Mouse (Mus musculus) limb, embryonic 11.5 days (tissue): ENCODE measurements around the gene Dvl1. TPM values are rescaled to one million over a fixed set of nuclear protein-coding genes. Genes with fewer than 3 reads are reported as not detected.

Experiments
- ATAC-seq: fragments of 200-750 bp; cut with Nextera tagmentation; 2 replicates; pipeline ENCODE4 v1.8.0; 2017; ENCODE audit warnings: low read depth; ENCODE audit not compliant: insufficient number of reproducible peaks, low FRiP score, low TSS enrichment
- DNase-seq: peaks from one replicate; pipeline ENCODE4 v3.0.0-alpha.2; 2015; ENCODE audit warnings: low spot score
- H3K27ac ChIP-seq: fragments of 300-500 bp; sonication (generic); replicated peaks from 2 replicates; pipeline ENCODE4 v1.5.1; 2014; ENCODE audit warnings: low read depth, mild to moderate bottlenecking, low read length
- H3K27me3 ChIP-seq: fragments of 300-500 bp; sonication (generic); 2 replicates; pipeline ENCODE4 v1.6.1; 2014; ENCODE audit warnings: mild to moderate bottlenecking, low read length, mixed read lengths; ENCODE audit not compliant: control insufficient read depth, insufficient read depth
- H3K36me3 ChIP-seq: fragments of 300-500 bp; sonication (generic); 2 replicates; pipeline ENCODE4 v1.6.1; 2014; ENCODE audit warnings: mild to moderate bottlenecking, low read length, moderate library complexity, mixed read lengths; ENCODE audit not compliant: control insufficient read depth, insufficient read depth
- H3K4me1 ChIP-seq: fragments of 300-500 bp; sonication (generic); 2 replicates; pipeline ENCODE4 v1.6.1; 2014; ENCODE audit warnings: low read length, mixed read lengths; ENCODE audit not compliant: control insufficient read depth, insufficient read depth
- H3K4me2 ChIP-seq: fragments of 300-500 bp; sonication (generic); 2 replicates; pipeline ENCODE4 v1.6.1; 2014; ENCODE audit warnings: low read depth, mild to moderate bottlenecking, moderate library complexity; ENCODE audit not compliant: severe bottlenecking
- H3K4me3 ChIP-seq: fragments of 300-500 bp; sonication (generic); 2 replicates; pipeline ENCODE4 v1.5.1; 2014; ENCODE audit warnings: low read depth, low read length
- H3K9ac ChIP-seq: fragments of 300-500 bp; sonication (generic); 2 replicates; pipeline ENCODE4 v1.6.1; 2014; ENCODE audit warnings: mild to moderate bottlenecking, low read length
- H3K9me3 ChIP-seq: fragments of 300-500 bp; sonication (generic); 2 replicates; pipeline ENCODE4 v1.6.1; 2016; ENCODE audit warnings: low read length; ENCODE audit not compliant: control insufficient read depth
- WGBS: fragments of 180-500 bp; shearing (Covaris S2); extraction: QIAGEN DNeasy Blood & Tissue Kit; methylation state at CpG from one replicate; pipeline ENCODE4 v1.1.7; 2014; 5-methylcytosine and 5-hydroxymethylcytosine counted together
- polyA plus RNA-seq: library from polyadenylated mRNA; unstranded; fragments of >200 nt; fragmentation: Nextera tagmentation; extraction: Ambion mirVana; gene quantifications from 2 replicates; pipeline ENCODE4 v1.2.1, GENCODE M21; 2014

Gene Dvl1
- polyA plus RNA-seq, 1 experiment from 2014 or later: 9.1 TPM

- Histone ChIP-seq H3K9ac (no peak overlapping the region), H3K27me3 (no peaks in the 10 kb centered on the region), H3K36me3 (peaks cover 2% of the 10 kb centered on the region; the same call in 1 of the 2 replicates), H3K4me1 (no peaks in the 10 kb centered on the region), H3K4me3 (no peak overlapping the region), H3K9me3 (no peaks in the 10 kb centered on the region), H3K27ac (no peak overlapping the region), H3K4me2 (no peak overlapping the region)
- no peak for ATAC-seq
- 92% methylated on average over 4 of the region's 4 CpGs for WGBS
- DNase-seq: no peak
Observed at GRCm38 (mm10) chr4:155908751-155909150, 61.5 kb downstream of the Dvl1 start.

Other genes with a start within 250 kb of the Dvl1 start
- gene Slc35e2, start 246.0 kb upstream of the Dvl1 start, polyA plus RNA-seq: 16.1 and 16.4 TPM in 2 replicates
- 69.4 and 79.9 TPM in 2 replicates for gene Cdk11b, start 222.5 kb upstream of the Dvl1 start, polyA plus RNA-seq
- not detected in 2 replicates for gene Gm10563, start 202.0 kb upstream of the Dvl1 start, polyA plus RNA-seq
- 11.3 and 12.2 TPM in 2 replicates for gene Mmp23, start 194.0 kb upstream of the Dvl1 start, polyA plus RNA-seq
- gene Mib2, start 178.2 kb upstream of the Dvl1 start, polyA plus RNA-seq: 16.0 and 16.6 TPM in 2 replicates
- 2.0 and 2.1 TPM in 2 replicates for gene Fndc10, start 153.1 kb upstream of the Dvl1 start, polyA plus RNA-seq
- 145 and 147 TPM in 2 replicates for gene Ssu72, start 142.6 kb upstream of the Dvl1 start, polyA plus RNA-seq
- 0.55 and 0.79 TPM in 2 replicates for gene Tmem240, start 112.6 kb upstream of the Dvl1 start, polyA plus RNA-seq
- 103 and 104 TPM in 2 replicates for gene Atad3a, start 86.3 kb upstream of the Dvl1 start, polyA plus RNA-seq
- gene Vwa1, start 72.7 kb upstream of the Dvl1 start, polyA plus RNA-seq: 5.3 and 6.0 TPM in 2 replicates
- gene Tmem88b, start 61.5 kb upstream of the Dvl1 start, polyA plus RNA-seq: 0.19 and 0.34 TPM in 2 replicates
- not detected in 2 replicates for gene Ankrd65, start 57.0 kb upstream of the Dvl1 start, polyA plus RNA-seq
- gene Mrpl20, start 44.5 kb upstream of the Dvl1 start, polyA plus RNA-seq: 238 and 245 TPM in 2 replicates
- gene Ccnl2, start 34.9 kb upstream of the Dvl1 start, polyA plus RNA-seq: 181 and 203 TPM in 2 replicates
- gene Aurkaip1, start 16.1 kb upstream of the Dvl1 start, polyA plus RNA-seq: 132 and 138 TPM in 2 replicates
- 41.8 and 49.3 TPM in 2 replicates for gene Mxra8, start 7.7 kb upstream of the Dvl1 start, polyA plus RNA-seq
- 0.24 and 0.28 TPM in 2 replicates for gene Tas1r3, start 16.0 kb downstream of the Dvl1 start, polyA plus RNA-seq
- 19.2 and 20.4 TPM in 2 replicates for gene Cptp, start 22.0 kb downstream of the Dvl1 start, polyA plus RNA-seq
- gene Ints11, start 22.1 kb downstream of the Dvl1 start, polyA plus RNA-seq: 89.4 and 91.1 TPM in 2 replicates
- 42.4 and 45.5 TPM in 2 replicates for gene Pusl1, start 44.4 kb downstream of the Dvl1 start, polyA plus RNA-seq
- 17.8 and 18.4 TPM in 2 replicates for gene Acap3, start 44.4 kb downstream of the Dvl1 start, polyA plus RNA-seq
- 163 and 169 TPM in 2 replicates for gene Ube2j2, start 96.4 kb downstream of the Dvl1 start, polyA plus RNA-seq
- gene C1qtnf12, start 114.9 kb downstream of the Dvl1 start, polyA plus RNA-seq: 24.3 and 28.5 TPM in 2 replicates
- 15.4 and 16.4 TPM in 2 replicates for gene B3galt6, start 145.2 kb downstream of the Dvl1 start, polyA plus RNA-seq
- gene Sdf4, start 145.5 kb downstream of the Dvl1 start, polyA plus RNA-seq: 131 and 142 TPM in 2 replicates
- 0.29 and 0.58 TPM in 2 replicates for gene Tnfrsf4, start 166.4 kb downstream of the Dvl1 start, polyA plus RNA-seq
- gene Tnfrsf18, start 178.8 kb downstream of the Dvl1 start, polyA plus RNA-seq: 0.62 and 0.65 TPM in 2 replicates
- 0.33 and 0.55 TPM in 2 replicates for gene Ttll10, start 212.0 kb downstream of the Dvl1 start, polyA plus RNA-seq